Mouse (Mus musculus) adrenal gland, postnatal 4 days (tissue): Measurements from ENCODE around the gene Tm4sf4. TPM values are rescaled to one million over a fixed set of nuclear protein-coding genes. Genes with fewer than 3 reads are reported as not detected.

Source experiments
- DNase-seq, 2 experiments: peaks; one replicate each; pipeline ENCODE4 v3.0.0; 2021 to 2022; ENCODE audit warnings: low spot score in 2 of 2, mixed read lengths in 2 of 2
- long read RNA-seq, 2 experiments: library from polyadenylated mRNA; stranded (forward); transcript quantifications; one replicate each; pipeline ENCODE4 v2.0.0; 2021
- total RNA-seq, 2 experiments: library from RNA; stranded (reverse); gene quantifications; 2 replicates each; pipeline ENCODE4 v1.2.3; 2021

Gene Tm4sf4
- 10 to 100 TPM in 1 of 2 experiments, 1 to 10 TPM in 1; 8.9 to 15.3 TPM for total RNA-seq
- long read RNA-seq, experiment 1, transcript Tm4sf4-201 (5 exons, 1,496 nt), result major isoform, 25 of 25 reads
- long read RNA-seq, experiment 1, partial matches to known transcripts, result 0 of 25 reads
- long read RNA-seq, experiment 1, other reads (novel, unspliced or antisense), result 0 of 25 reads
- long read RNA-seq, experiment 2, transcript Tm4sf4-201 (5 exons, 1,496 nt), result major isoform, 7 of 7 reads
- long read RNA-seq, experiment 2, partial matches to known transcripts, result 0 of 7 reads
- long read RNA-seq, experiment 2, other reads (novel, unspliced or antisense), result 0 of 7 reads

- DNase-seq, result no peak
Measured at GRCm38 (mm10) chr3:57425089-57425730, at the start of gene Tm4sf4. Tm4sf4 (plus strand) TSS chr3:57425314.

- DNase-seq, result no peak
Measured at GRCm38 (mm10) chr3:57386423-57386822, 38.7 kb upstream of the Tm4sf4 start.

GRCm38 (mm10) chr3:57386895-57387294 is 38.2 kb upstream of the Tm4sf4 start:
- no peak for DNase-seq

- DNase-seq, result no peak
Measured at GRCm38 (mm10) chr3:57387593-57387992, 37.5 kb upstream of the Tm4sf4 start.

- no peak for DNase-seq
Measured at GRCm38 (mm10) chr3:57411535-57411934, 13.6 kb upstream of the Tm4sf4 start.

GRCm38 (mm10) chr3:57420233-57420632 is 4.9 kb upstream of the Tm4sf4 start:
- no peak for DNase-seq

- DNase-seq, result no peak
Measured at GRCm38 (mm10) chr3:57420660-57421059, 4.5 kb upstream of the Tm4sf4 start.

GRCm38 (mm10) chr3:57426351-57426750 is 1.2 kb downstream of the Tm4sf4 start:
- no peak for DNase-seq

- no peak for DNase-seq
Measured at GRCm38 (mm10) chr3:57428682-57429464, 3.8 kb downstream of the Tm4sf4 start.

GRCm38 (mm10) chr3:57429486-57429885 is 4.4 kb downstream of the Tm4sf4 start:
- DNase-seq, result no peak

- no peak for DNase-seq
Measured at GRCm38 (mm10) chr3:57431706-57432105, 6.6 kb downstream of the Tm4sf4 start.

GRCm38 (mm10) chr3:57435364-57435763 is 10.2 kb downstream of the Tm4sf4 start:
- no peak for DNase-seq

- no peak for DNase-seq
Measured at GRCm38 (mm10) chr3:57440956-57441355, 15.8 kb downstream of the Tm4sf4 start.

- DNase-seq, result no peak
Measured at GRCm38 (mm10) chr3:57445706-57446105, 20.6 kb downstream of the Tm4sf4 start.

- DNase-seq, result no peak
Measured at GRCm38 (mm10) chr3:57447889-57448288, 22.8 kb downstream of the Tm4sf4 start.

- DNase-seq, result peak in 1 of 2 experiments; percentile 48
Measured at GRCm38 (mm10) chr3:57448445-57448844, 23.3 kb downstream of the Tm4sf4 start.

- no peak for DNase-seq
Measured at GRCm38 (mm10) chr3:57458652-57459051, 33.5 kb downstream of the Tm4sf4 start.

- DNase-seq, result no peak
Measured at GRCm38 (mm10) chr3:57463302-57463701, 38.2 kb downstream of the Tm4sf4 start.

- DNase-seq, result no peak
Measured at GRCm38 (mm10) chr3:57466289-57466688, 41.2 kb downstream of the Tm4sf4 start.

GRCm38 (mm10) chr3:57469325-57469724 is 44.2 kb downstream of the Tm4sf4 start:
- DNase-seq, result no peak

GRCm38 (mm10) chr3:57470326-57470725 is 45.2 kb downstream of the Tm4sf4 start:
- DNase-seq, result peak in 1 of 2 experiments; percentile 26
